Mouse (Mus musculus): ENCODE data around the gene Gpr141. TPM values are rescaled to one million over a fixed set of nuclear protein-coding genes. Genes with fewer than 3 reads are reported as not detected.

Gpr141 gene
- polyA plus RNA-seq, 1 experiment from 2014 or later, result 0.15 TPM

DNA sequence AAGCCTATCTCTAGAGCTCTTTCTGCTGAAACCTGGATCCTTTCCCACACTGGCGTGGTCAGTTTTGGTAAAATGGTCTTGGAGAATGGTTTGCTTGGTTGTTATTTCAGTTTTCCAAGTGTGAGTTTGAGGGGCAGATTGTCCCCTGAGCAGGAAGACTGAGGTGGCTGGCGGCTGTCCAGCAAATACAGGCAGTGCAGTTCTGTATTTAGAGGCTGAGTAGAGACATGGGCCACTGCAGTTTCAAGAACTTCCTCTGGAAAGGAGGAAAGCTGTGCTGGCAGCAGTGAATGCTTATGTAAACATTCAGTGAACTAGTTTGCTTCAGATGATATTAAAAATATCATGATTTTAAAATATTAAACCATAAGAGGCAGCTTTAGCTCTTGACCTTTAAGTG is 93.2 kb downstream of the Gpr141 start:
- H3K4me1 ChIP-seq (ENCODE audit: control insufficient read depth, insufficient read depth, low read length), result no peaks in the 10 kb centered on the region
- no peaks in the 10 kb centered on the region for H3K36me3 ChIP-seq (replicated peaks; ENCODE audit: control insufficient read depth, insufficient read depth, low read depth, low read length)
- no peak overlapping the region for H3K4me3 ChIP-seq (ENCODE audit: low read depth, low read length)
- DNase-seq (ENCODE audit: low spot score) (no peak), ATAC-seq (replicated peaks; ENCODE audit: insufficient number of reproducible peaks, low FRiP score, low TSS enrichment, low read depth) (no peak)
- no peak overlapping the region for H3K9ac ChIP-seq (replicated peaks; ENCODE audit: low read length)
- no peak overlapping the region for H3K27ac ChIP-seq (replicated peaks; ENCODE audit: low read depth, low read length)
- no peaks in the 10 kb centered on the region for H3K9me3 ChIP-seq (replicated peaks; ENCODE audit: control insufficient read depth, low read length)
- no peak overlapping the region for H3K4me2 ChIP-seq (ENCODE audit: low read depth, low read length)
- no peaks in the 10 kb centered on the region for H3K27me3 ChIP-seq (ENCODE audit: control insufficient read depth, insufficient read depth, low read length)
- whole genome bisulfite sequencing, result 81% methylated on average over 2 of the region's 2 CpGs

DNA sequence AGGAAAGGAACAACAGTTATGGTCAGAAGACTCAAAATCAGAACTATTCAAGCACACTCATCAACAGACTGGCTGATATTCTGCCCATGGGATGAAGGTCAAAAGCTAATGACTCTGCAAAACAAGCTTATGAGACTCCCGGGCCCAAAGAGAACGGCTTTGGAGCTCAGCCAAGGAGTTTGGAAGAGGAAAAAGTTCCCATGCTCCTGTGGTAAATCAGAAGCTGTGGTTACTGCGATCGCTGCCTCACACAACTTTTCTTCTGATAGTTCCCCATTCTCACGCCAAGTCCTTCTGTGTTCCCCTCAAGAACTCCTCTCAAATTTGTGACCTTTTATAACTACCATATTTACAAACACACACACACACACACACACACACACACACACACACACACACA is 105.1 kb downstream of the Gpr141 start:
- Histone ChIP-seq H3K4me3 (ENCODE audit: low read depth, low read length) (no peak overlapping the region), H3K9ac (replicated peaks; ENCODE audit: low read length) (no peak overlapping the region), H3K36me3 (replicated peaks; ENCODE audit: control insufficient read depth, insufficient read depth, low read depth, low read length) (no peaks in the 10 kb centered on the region), H3K27ac (replicated peaks; ENCODE audit: low read depth, low read length) (no peak overlapping the region), H3K4me1 (ENCODE audit: control insufficient read depth, insufficient read depth, low read length) (no peaks in the 10 kb centered on the region), H3K4me2 (ENCODE audit: low read depth, low read length) (no peak overlapping the region), H3K9me3 (replicated peaks; ENCODE audit: control insufficient read depth, low read length) (no peaks in the 10 kb centered on the region), H3K27me3 (ENCODE audit: control insufficient read depth, insufficient read depth, low read length) (no peaks in the 10 kb centered on the region)
- WGBS, result 86% methylated on average over 5 of the region's 5 CpGs
- ATAC-seq (replicated peaks; ENCODE audit: insufficient number of reproducible peaks, low FRiP score, low TSS enrichment, low read depth) (no peak), DNase-seq (ENCODE audit: low spot score) (no peak)

DNA sequence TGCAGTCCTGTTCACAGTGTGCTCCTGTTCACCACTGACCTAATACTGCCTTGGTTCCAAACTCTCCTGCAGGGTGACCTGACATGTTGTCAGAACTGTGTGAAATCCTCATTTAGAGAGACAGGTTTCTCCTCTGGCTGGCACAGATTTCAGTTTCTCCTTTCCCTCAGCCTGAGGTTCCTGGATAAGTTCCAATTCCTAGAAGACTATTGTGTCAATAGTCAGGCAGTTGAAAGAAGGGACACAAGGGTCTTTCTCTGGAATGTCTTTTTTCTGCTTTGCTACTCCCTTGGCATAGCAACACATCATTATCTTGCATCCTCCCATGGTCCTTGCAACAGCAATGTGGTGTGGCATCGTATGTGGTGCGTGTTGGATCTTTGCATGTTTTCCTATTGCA is 106.9 kb downstream of the Gpr141 start:
- Histone ChIP-seq H3K27me3 (ENCODE audit: control insufficient read depth, insufficient read depth, low read length) (no peaks in the 10 kb centered on the region), H3K9me3 (replicated peaks; ENCODE audit: control insufficient read depth, low read length) (no peaks in the 10 kb centered on the region), H3K4me1 (ENCODE audit: control insufficient read depth, insufficient read depth, low read length) (no peaks in the 10 kb centered on the region), H3K36me3 (replicated peaks; ENCODE audit: control insufficient read depth, insufficient read depth, low read depth, low read length) (no peaks in the 10 kb centered on the region), H3K9ac (replicated peaks; ENCODE audit: low read length) (no peak overlapping the region), H3K4me3 (ENCODE audit: low read depth, low read length) (no peak overlapping the region), H3K4me2 (ENCODE audit: low read depth, low read length) (no peak overlapping the region), H3K27ac (replicated peaks; ENCODE audit: low read depth, low read length) (no peak overlapping the region)
- DNase-seq (ENCODE audit: low spot score) (no peak), ATAC-seq (replicated peaks; ENCODE audit: insufficient number of reproducible peaks, low FRiP score, low TSS enrichment, low read depth) (no peak)
- WGBS, result 89% methylated on average over 2 of the region's 2 CpGs

DNA sequence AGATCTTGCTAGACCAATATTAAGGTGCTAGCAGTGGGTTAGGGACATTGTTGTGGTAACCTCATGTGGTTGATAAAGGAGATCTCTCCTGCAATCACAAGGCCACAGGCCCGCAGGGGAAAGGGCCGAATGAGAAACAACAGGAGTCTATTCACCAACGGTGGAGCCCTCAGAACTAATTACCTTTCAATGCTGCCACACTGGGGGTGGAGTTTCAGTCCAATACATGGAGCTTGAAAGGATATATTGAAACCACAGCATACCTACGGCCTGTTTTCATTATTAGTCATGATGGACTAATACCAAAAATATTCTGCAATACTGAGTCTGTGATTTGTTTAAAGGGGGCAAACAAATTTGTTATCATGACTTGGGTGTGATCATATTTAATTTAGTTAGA is 120.3 kb downstream of the Gpr141 start:
- Histone ChIP-seq H3K4me3 (ENCODE audit: low read depth, low read length) (no peak overlapping the region), H3K9me3 (replicated peaks; ENCODE audit: control insufficient read depth, low read length) (no peaks in the 10 kb centered on the region), H3K9ac (replicated peaks; ENCODE audit: low read length) (no peak overlapping the region), H3K4me2 (ENCODE audit: low read depth, low read length) (no peak overlapping the region), H3K4me1 (ENCODE audit: control insufficient read depth, insufficient read depth, low read length) (no peaks in the 10 kb centered on the region), H3K27ac (replicated peaks; ENCODE audit: low read depth, low read length) (no peak overlapping the region), H3K27me3 (ENCODE audit: control insufficient read depth, insufficient read depth, low read length) (no peaks in the 10 kb centered on the region), H3K36me3 (replicated peaks; ENCODE audit: control insufficient read depth, insufficient read depth, low read depth, low read length) (no peaks in the 10 kb centered on the region)
- no peak for DNase-seq (ENCODE audit: low spot score)
- no peak for ATAC-seq (replicated peaks; ENCODE audit: insufficient number of reproducible peaks, low FRiP score, low TSS enrichment, low read depth)
- 32% methylated on average over 4 of the region's 4 CpGs for WGBS

DNA sequence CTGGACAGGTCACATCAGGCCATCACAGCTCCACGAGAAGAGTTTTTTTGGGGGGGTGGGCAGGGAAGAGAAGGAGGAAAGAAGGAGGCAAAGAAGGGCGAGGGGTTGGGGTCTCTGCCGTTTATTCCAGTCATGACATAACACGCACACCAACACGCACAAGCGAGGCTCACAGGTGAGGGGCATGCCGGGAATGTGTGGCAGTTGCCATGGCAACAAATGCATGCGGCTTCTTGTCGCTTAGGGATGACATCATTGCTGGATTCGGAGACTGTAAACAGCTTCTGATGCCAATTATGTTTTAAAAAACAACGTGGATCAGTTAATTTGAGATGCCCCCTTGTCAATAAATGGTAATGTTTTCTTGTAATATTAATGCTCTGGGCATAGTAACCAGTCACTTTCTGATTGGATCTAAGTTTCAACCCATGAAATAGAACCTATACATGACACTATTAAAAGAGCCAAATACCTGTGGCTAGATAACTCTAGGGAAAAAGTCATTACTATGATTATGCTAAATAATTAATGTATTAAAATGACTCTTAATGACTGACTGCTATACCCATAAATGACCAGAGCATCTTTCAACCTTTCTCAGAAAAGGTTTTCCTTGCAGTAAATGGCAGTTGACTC is 122.5 kb downstream of the Gpr141 start:
- no peaks in the 10 kb centered on the region for H3K27me3 ChIP-seq (ENCODE audit: control insufficient read depth, insufficient read depth, low read length)
- H3K9me3 ChIP-seq (replicated peaks; ENCODE audit: control insufficient read depth, low read length), result no peaks in the 10 kb centered on the region
- 79% methylated on average over 11 of the region's 11 CpGs for WGBS
- H3K4me3 ChIP-seq (ENCODE audit: low read depth, low read length), result no peak overlapping the region
- no peak overlapping the region for H3K4me2 ChIP-seq (ENCODE audit: low read depth, low read length)
- ATAC-seq (replicated peaks; ENCODE audit: insufficient number of reproducible peaks, low FRiP score, low TSS enrichment, low read depth), result no peak
- DNase-seq (ENCODE audit: low spot score), result no peak
- H3K36me3 ChIP-seq (replicated peaks; ENCODE audit: control insufficient read depth, insufficient read depth, low read depth, low read length), result no peaks in the 10 kb centered on the region
- no peak overlapping the region for H3K27ac ChIP-seq (replicated peaks; ENCODE audit: low read depth, low read length)
- H3K9ac ChIP-seq (replicated peaks; ENCODE audit: low read length), result no peak overlapping the region
- H3K4me1 ChIP-seq (ENCODE audit: control insufficient read depth, insufficient read depth, low read length), result no peaks in the 10 kb centered on the region

DNA sequence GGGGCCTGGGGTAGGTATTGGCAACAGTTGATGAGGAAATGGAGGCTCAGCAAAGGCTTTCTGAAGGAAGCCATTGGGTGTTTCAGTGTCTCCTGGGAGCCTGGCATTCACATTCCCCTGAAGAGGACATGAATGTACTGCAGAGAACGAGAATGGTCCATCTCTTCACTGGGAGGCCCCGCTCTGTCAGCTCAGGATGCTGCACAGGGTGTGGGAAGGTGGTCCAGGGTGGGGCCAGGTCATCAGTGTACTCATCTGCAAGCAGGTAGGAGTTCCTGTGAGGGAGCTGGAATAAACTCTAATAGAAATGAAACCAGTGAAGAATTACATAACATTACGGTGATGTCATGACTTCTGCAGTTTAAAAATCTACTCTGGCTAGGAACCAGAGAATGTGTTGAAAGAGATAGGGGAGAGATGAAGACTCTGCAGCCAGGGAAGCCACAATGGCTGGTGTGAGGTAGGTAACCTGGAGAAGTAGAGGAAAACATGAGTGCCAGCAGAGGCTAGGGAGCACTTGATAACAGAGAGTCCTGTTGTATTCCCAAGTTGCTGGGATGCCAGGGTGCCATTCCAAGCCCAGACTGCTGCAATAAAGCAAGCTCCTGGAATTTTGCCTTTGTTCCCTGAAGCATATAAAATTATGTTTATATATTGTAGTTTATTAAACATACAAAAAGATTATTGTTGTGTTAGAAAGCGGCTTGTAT is 123.2 kb downstream of the Gpr141 start:
- Histone ChIP-seq H3K4me1 (ENCODE audit: control insufficient read depth, insufficient read depth, low read length) (no peaks in the 10 kb centered on the region), H3K27ac (replicated peaks; ENCODE audit: low read depth, low read length) (no peak overlapping the region), H3K9ac (replicated peaks; ENCODE audit: low read length) (no peak overlapping the region), H3K36me3 (replicated peaks; ENCODE audit: control insufficient read depth, insufficient read depth, low read depth, low read length) (no peaks in the 10 kb centered on the region), H3K4me2 (ENCODE audit: low read depth, low read length) (no peak overlapping the region), H3K9me3 (replicated peaks; ENCODE audit: control insufficient read depth, low read length) (no peaks in the 10 kb centered on the region), H3K27me3 (ENCODE audit: control insufficient read depth, insufficient read depth, low read length) (no peaks in the 10 kb centered on the region), H3K4me3 (ENCODE audit: low read depth, low read length) (no peak overlapping the region)
- no peak for DNase-seq (ENCODE audit: low spot score)
- ATAC-seq (replicated peaks; ENCODE audit: insufficient number of reproducible peaks, low FRiP score, low TSS enrichment, low read depth), result no peak
- WGBS, result 87% methylated on average over 4 of the region's 4 CpGs

Other genes starting within 250 kb of the Gpr141 start
- gene Epdr1, start 204.3 kb downstream of the Gpr141 start, polyA plus RNA-seq (2014; fragmentation: Nextera tagmentation; extraction: Ambion mirVana), result 13.4 and 15.2 TPM in 2 replicates
- gene Sfrp4, start 201.2 kb downstream of the Gpr141 start, polyA plus RNA-seq (2014; fragmentation: Nextera tagmentation; extraction: Ambion mirVana), result 0.43 and 0.97 TPM in 2 replicates
- not detected in 2 replicates for gene Nme8, start 126.5 kb downstream of the Gpr141 start, polyA plus RNA-seq (2014; fragmentation: Nextera tagmentation; extraction: Ambion mirVana)